Mouse (Mus musculus): ENCODE results near the gene Lrg1.
"Not testable (repeated sequence)": the region's sequence is repeated elsewhere in the genome, so short reads cannot be mapped to it uniquely, and the experiment has no call there.

GRCm38 (mm10) chr17:56104821-56105220, 17.0 kb downstream of the Lrg1 start:
- not testable (repeated sequence) for TF ChIP-seq CTCF (IDR thresholded peaks at IDR 0.05; ENCODE audit: borderline replicate concordance, extremely low read depth, insufficient read depth, insufficient read length); POLR2A (IDR thresholded peaks at IDR 0.05; ENCODE audit: borderline replicate concordance, extremely low read depth, insufficient read depth, insufficient read length, poor library complexity, severe bottlenecking)

Measured in brain, embryonic 14.5 days (tissue).